ENCODE assay signal across 7 mouse cellular contexts in the genomic region with DNA sequence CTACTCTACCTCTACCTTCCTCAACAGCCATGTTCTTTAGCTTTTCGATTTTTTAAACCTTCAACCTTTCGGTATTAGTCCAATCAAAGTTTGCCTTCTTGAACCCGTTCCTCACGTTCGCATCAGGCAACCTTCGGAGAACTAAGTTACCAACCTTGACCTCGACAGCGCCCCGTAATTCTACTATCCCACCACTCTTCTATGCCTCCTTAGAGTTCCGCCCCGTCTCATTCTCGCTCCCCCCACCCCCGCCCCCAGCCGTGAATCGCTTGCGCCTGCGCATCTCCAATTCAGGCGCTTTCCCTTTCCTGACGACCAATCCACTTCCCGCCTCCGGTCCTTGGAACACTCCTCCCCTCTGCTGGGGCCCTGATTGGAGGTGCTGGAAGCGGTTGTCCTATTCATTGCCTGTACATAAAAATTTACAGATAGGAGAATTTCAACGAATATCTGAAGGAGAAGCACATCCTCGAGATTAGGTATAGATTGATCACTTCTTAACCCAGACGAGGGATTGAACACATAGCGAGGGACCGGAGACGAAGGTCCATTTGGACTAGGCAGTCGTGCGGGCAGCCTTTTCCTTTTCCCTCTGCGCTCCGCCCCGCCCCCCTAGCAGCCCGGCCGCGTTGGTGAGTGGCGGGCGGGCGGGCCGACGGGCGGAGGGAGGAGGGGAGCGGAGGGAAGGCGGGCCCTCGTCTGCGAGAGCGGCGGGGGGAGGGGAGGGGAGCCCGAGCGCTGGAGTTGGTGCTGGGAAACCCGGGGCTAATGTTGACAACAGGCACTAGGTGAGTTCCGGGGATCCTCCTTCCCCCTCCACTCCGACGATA. TPM values are rescaled to one million over a fixed set of nuclear protein-coding genes. Genes with fewer than 3 reads are reported as not detected.
DNase-seq lines count a peak whose midpoint lies in the region; ATAC-seq lines count a peak whose summit lies in the region.

A gene (plus strand): TSS at position 704 of the 830 bp plus-strand sequence.

- H3K27me3 ChIP-seq in embryonic facial prominence, embryonic 12.5 days = no peaks in the 10 kb centered on the region
- H3K27me3 ChIP-seq in limb, embryonic 11.5 days (ENCODE audit: control insufficient read depth, insufficient read depth, low read length) = no peaks in the 10 kb centered on the region
- no peaks in the 10 kb centered on the region for H3K27me3 ChIP-seq in midbrain, embryonic 14.5 days (ENCODE audit: control insufficient read depth, insufficient read depth, low read length)

- peak within 1 kb of the TSS; percentile 88 for H3K27ac ChIP-seq in embryonic facial prominence, embryonic 12.5 days
- H3K27ac ChIP-seq in limb, embryonic 11.5 days (replicated peaks; ENCODE audit: low read depth, low read length) = peak within 1 kb of the TSS; percentile 59
- H3K27ac ChIP-seq in midbrain, embryonic 14.5 days (replicated peaks; ENCODE audit: low read depth, low read length) = peak within 1 kb of the TSS; percentile 89

- 0 out of 2 replicates have a peak, but pooled peaks cover 3% of the 10 kb centered on the region for H3K4me1 ChIP-seq in embryonic facial prominence, embryonic 12.5 days
- H3K4me1 ChIP-seq in limb, embryonic 11.5 days (ENCODE audit: control insufficient read depth, insufficient read depth, low read length) = no peaks in the 10 kb centered on the region
- H3K4me1 ChIP-seq in midbrain, embryonic 14.5 days (ENCODE audit: control insufficient read depth, insufficient read depth, low read length) = peaks cover 13% of the 10 kb centered on the region; the same call in 1 of the 2 replicates

- peak; percentile 96 for ATAC-seq in embryonic facial prominence, embryonic 12.5 days (ENCODE audit: insufficient number of reproducible peaks, insufficient read depth, low FRiP score, low TSS enrichment)
- peak; percentile 95 for ATAC-seq in limb, embryonic 11.5 days (ENCODE audit: insufficient number of reproducible peaks, low FRiP score, low TSS enrichment, low read depth)
- ATAC-seq in midbrain, embryonic 14.5 days (ENCODE audit: low FRiP score, low TSS enrichment) = peak; percentile 96

- no peaks in the 10 kb centered on the region for H3K36me3 ChIP-seq in embryonic facial prominence, embryonic 12.5 days
- no peaks in the 10 kb centered on the region; the same call in 1 of the 2 replicates for H3K36me3 ChIP-seq in limb, embryonic 11.5 days (ENCODE audit: control insufficient read depth, insufficient read depth, low read length)
- H3K36me3 ChIP-seq in midbrain, embryonic 14.5 days (ENCODE audit: control insufficient read depth, insufficient read depth, low read length) = no peaks in the 10 kb centered on the region

- no peaks in the 10 kb centered on the region for H3K9me3 ChIP-seq in embryonic facial prominence, embryonic 12.5 days
- no peaks in the 10 kb centered on the region for H3K9me3 ChIP-seq in limb, embryonic 11.5 days (ENCODE audit: control insufficient read depth, low read length)
- H3K9me3 ChIP-seq in midbrain, embryonic 14.5 days (ENCODE audit: control insufficient read depth, low read length) = no peaks in the 10 kb centered on the region

- peak within 1 kb of the TSS; percentile 89 for H3K9ac ChIP-seq in embryonic facial prominence, embryonic 12.5 days
- peak within 1 kb of the TSS; percentile 94 for H3K9ac ChIP-seq in limb, embryonic 11.5 days (ENCODE audit: low read length)
- H3K9ac ChIP-seq in midbrain, embryonic 14.5 days (replicated peaks; ENCODE audit: low read length) = peak within 1 kb of the TSS; percentile 91

- WGBS in embryonic facial prominence, embryonic 12.5 days = under 1% methylated on average over 40 of the region's 54 CpGs
- under 1% methylated on average over 46 of the region's 54 CpGs for WGBS in limb, embryonic 11.5 days
- WGBS in midbrain, embryonic 14.5 days = under 1% methylated on average over 50 of the region's 54 CpGs

- peak; percentile 96 for DNase-seq in adrenal gland, postnatal 25 days
- DNase-seq in heart, adult 11 months = peak; percentile 100
- DNase-seq in kidney, adult 18-20 months = peak; percentile 96
- peak; percentile 95 for DNase-seq in limb, embryonic 11.5 days (ENCODE audit: low spot score)
- peak; percentile 98 for DNase-seq in midbrain, embryonic 14.5 days
- DNase-seq in spleen, adult 18-20 months = peak; percentile 88 to 93

- peak within 1 kb of the TSS; percentile 90 for H3K4me3 ChIP-seq in embryonic facial prominence, embryonic 12.5 days
- peak within 1 kb of the TSS; percentile 99 for H3K4me3 ChIP-seq in limb, embryonic 11.5 days (ENCODE audit: low read depth, low read length)
- peak within 1 kb of the TSS; percentile 92 for H3K4me3 ChIP-seq in midbrain, embryonic 14.5 days (replicated peaks; ENCODE audit: low read depth, low read length)

- H3K4me2 ChIP-seq in embryonic facial prominence, embryonic 12.5 days (replicated peaks) = peak within 1 kb of the TSS; percentile 57
- H3K4me2 ChIP-seq in limb, embryonic 11.5 days (ENCODE audit: low read depth, severe bottlenecking) = peak within 1 kb of the TSS; percentile 72
- peak within 1 kb of the TSS; percentile 88 for H3K4me2 ChIP-seq in midbrain, embryonic 14.5 days (ENCODE audit: low read length)

RNA-seq across cellular contexts. Expression of the gene that starts here (rescaled TPM):
- 28.6 and 30.2 TPM in 2 replicates for total RNA-seq in adrenal gland, postnatal 25 days (2021)
- polyA plus RNA-seq in embryonic facial prominence, embryonic 12.5 days (2016; fragmentation: Nextera tagmentation; extraction: Ambion mirVana) = 14.7 and 14.8 TPM in 2 replicates
- polyA plus RNA-seq in limb, embryonic 11.5 days (2014; fragmentation: Nextera tagmentation; extraction: Ambion mirVana) = 13.6 and 15.9 TPM in 2 replicates
- polyA plus RNA-seq in midbrain, embryonic 14.5 days (2014; fragmentation: Nextera tagmentation; extraction: Ambion mirVana) = 8.7 and 12.2 TPM in 2 replicates

Comparison
In these comparisons a context has a peak if more than half of its experiments do, and no peak if none do; other contexts are left out.
1. Peak in every context shown above with its lines: DNase-seq, ATAC-seq, H3K4me3 ChIP-seq and H3K27ac ChIP-seq.